Mouse (Mus musculus): Measurements from ENCODE around the gene Arl1. TPM values are rescaled to one million over a fixed set of nuclear protein-coding genes. Genes with fewer than 3 reads are reported as not detected.
"Not testable (repeated sequence)": the region's sequence is repeated elsewhere in the genome, so short reads cannot be mapped to it uniquely, and the experiment has no call there.

The Arl1 gene
- polyA plus RNA-seq, 2 experiments from 2014 or later, result 50.0 to 54.4 TPM

DNA sequence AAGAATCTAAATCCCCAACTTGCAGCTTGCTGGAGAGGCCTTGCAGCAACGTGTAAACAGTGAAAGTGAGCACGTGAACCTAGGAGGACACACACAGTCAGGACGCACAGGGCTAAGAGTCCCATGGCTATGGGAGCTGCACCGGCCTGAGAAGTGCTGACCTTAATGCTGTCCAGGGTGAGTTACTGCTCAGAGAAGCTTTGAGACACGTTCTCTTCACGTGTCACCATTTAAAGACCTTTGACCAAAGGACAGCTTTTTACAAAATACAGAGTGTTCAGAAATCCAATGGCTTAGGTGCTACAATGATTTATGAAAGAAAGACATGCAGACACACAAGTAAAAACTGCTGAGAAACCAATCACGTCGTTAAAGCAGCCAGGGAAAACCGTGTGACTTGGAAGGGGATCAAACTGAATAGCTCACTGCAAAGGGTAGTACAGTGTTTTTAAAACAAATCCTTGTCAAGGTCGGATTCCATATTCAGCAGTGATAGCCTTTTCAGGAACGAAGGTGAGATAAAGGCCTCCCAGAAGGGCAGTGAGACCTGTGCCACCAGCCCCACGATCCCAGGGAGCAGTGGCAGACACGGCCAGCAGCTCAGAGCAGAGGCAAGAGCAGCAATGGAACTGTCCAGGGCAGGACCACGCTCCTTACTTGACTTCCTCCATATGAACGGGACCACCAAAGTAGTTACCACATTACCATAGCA, 34.9 kb downstream of the Arl1 start:
- no peak for ATAC-seq

GRCm38 (mm10) chr10:88768961-88769360, 38.3 kb downstream of the Arl1 start:
- no peak for ATAC-seq

DNA sequence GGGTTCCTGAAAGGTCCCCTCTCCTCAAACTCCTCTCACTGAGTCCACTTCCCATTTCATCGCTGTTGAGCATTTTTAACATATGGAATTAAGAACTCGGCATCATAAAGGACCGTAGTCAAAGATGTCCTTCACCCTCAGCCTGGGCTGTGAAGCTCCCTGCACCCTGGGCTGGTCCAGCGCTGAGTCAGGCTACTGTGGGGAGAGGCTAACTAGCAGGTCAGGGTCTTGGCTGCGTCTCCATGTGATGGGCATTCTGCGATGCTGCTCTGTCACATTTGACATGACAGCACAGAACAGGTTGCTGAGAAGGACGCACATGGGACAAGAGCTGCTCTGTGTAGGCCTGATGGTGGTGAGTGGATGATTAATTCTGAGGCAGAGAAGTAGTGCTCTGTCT, 39.0 kb downstream of the Arl1 start:
- ATAC-seq, result no peak

GRCm38 (mm10) chr10:88772965-88773364, 42.3 kb downstream of the Arl1 start:
- not testable (repeated sequence) for ATAC-seq

GRCm38 (mm10) chr10:88776206-88776605, 45.5 kb downstream of the Arl1 start:
- no peak for ATAC-seq

GRCm38 (mm10) chr10:88780716-88781115, 50.1 kb downstream of the Arl1 start:
- no peak for ATAC-seq

- ATAC-seq, result not testable (repeated sequence)
Measured at GRCm38 (mm10) chr10:88783135-88783534, 52.5 kb downstream of the Arl1 start.

- ATAC-seq, result no peak
Measured at GRCm38 (mm10) chr10:88783941-88784340, 53.3 kb downstream of the Arl1 start.

DNA sequence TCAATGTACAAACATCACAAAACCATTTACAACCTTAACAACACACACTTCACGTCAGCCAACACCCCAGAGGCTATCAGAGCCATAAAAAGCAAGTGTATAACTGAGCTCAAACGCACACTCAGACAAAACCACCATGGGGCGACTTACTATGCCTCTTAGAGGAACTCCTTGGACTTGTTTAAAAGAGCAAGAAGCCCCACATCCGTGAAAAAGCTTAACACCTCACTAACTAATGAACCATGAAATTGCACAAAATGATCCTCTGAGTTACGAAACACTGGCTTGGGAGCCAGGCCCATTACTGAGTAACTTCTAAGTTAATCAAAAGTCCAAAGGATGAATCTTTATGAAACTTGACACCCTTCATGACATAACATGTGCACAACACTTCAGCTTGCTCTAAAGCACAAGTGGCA, 53.9 kb downstream of the Arl1 start:
- no peak for ATAC-seq

GRCm38 (mm10) chr10:88793671-88794070, 63.0 kb downstream of the Arl1 start:
- ATAC-seq, result no peak

Other genes with a start within 250 kb of the Arl1 start
- 1 to 10 TPM; 4.1 to 4.5 TPM for gene Chpt1, start 226.8 kb upstream of the Arl1 start, polyA plus RNA-seq (2017; shearing (Covaris generic))
- gene Mybpc1, start 125.7 kb upstream of the Arl1 start, polyA plus RNA-seq (2017; shearing (Covaris generic)), result not detected
- gene Spic, start 45.8 kb upstream of the Arl1 start, polyA plus RNA-seq (2017; shearing (Covaris generic)), result 1 to 10 TPM in 1 of 2 experiments, under 1 TPM in 1; 0.83 to 1.8 TPM
- gene Utp20, start 95.9 kb downstream of the Arl1 start, polyA plus RNA-seq (2017; shearing (Covaris generic)), result 10 to 100 TPM; 15.7 to 23.6 TPM
- under 1 TPM in 1 of 2 experiments, not detected in 1; 0.26 TPM for gene Slc5a8, start 155.1 kb downstream of the Arl1 start, polyA plus RNA-seq (2017; shearing (Covaris generic))